Mouse (Mus musculus) lung, postnatal 0 days (tissue): ENCODE data around the gene Mdm2. TPM values are rescaled to one million over a fixed set of nuclear protein-coding genes. Genes with fewer than 3 reads are reported as not detected.

Experiments used
- ATAC-seq: fragments of 200-750 bp; cut with Nextera tagmentation; 2 replicates; pipeline ENCODE4 v1.8.0; 2017; ENCODE audit warnings: moderate library complexity
- DNase-seq: peaks from one replicate; pipeline ENCODE4 v3.0.0-alpha.2; 2016; ENCODE audit warnings: low spot score
- H3K27ac ChIP-seq: fragments of 300-500 bp; sonication (generic); 2 replicates; pipeline ENCODE4 v1.5.1; 2014; ENCODE audit warnings: antibody characterized with exemption, mild to moderate bottlenecking, low read length, mixed read lengths
- H3K27me3 ChIP-seq: fragments of 300-500 bp; sonication (generic); replicated peaks from 2 replicates; pipeline ENCODE4 v1.6.1; 2014; ENCODE audit warnings: low read length, mixed read lengths; ENCODE audit not compliant: insufficient read depth
- H3K36me3 ChIP-seq: fragments of 300-500 bp; sonication (generic); 2 replicates; pipeline ENCODE4 v1.6.1; 2014; ENCODE audit warnings: low read length, mixed read lengths; ENCODE audit not compliant: insufficient read depth
- H3K4me1 ChIP-seq: fragments of 300-500 bp; sonication (generic); 2 replicates; pipeline ENCODE4 v1.6.1; 2014; ENCODE audit warnings: antibody characterized with exemption, low read depth, low read length, mixed read lengths; ENCODE audit not compliant: insufficient read depth
- H3K4me2 ChIP-seq: fragments of 300-500 bp; sonication (generic); replicated peaks from 2 replicates; pipeline ENCODE4 v1.6.1; 2014; ENCODE audit warnings: low read depth, mild to moderate bottlenecking, low read length, moderate library complexity, mixed read lengths
- H3K4me3 ChIP-seq: fragments of 300-500 bp; sonication (generic); 2 replicates; pipeline ENCODE4 v1.5.1; 2014; ENCODE audit warnings: low read depth, low read length
- H3K9ac ChIP-seq: fragments of 300-500 bp; sonication (generic); replicated peaks from 2 replicates; pipeline ENCODE4 v1.6.1; 2014; ENCODE audit warnings: low read depth, mild to moderate bottlenecking
- H3K9me3 ChIP-seq: fragments of 300-500 bp; sonication (generic); 2 replicates; pipeline ENCODE4 v1.6.1; 2016; ENCODE audit warnings: low read length, mixed read lengths
- CTCF ChIP-seq: IDR thresholded peaks from 2 replicates; pipeline ENCODE4 v1.5.1; 2016; ENCODE audit warnings: antibody characterized with exemption, mild to moderate bottlenecking
- EP300 ChIP-seq: IDR thresholded peaks from 2 replicates; pipeline ENCODE4 v1.6.1; 2016; ENCODE audit warnings: antibody characterized with exemption, mild to moderate bottlenecking, control low read depth
- WGBS: fragments of 180-500 bp; shearing (Covaris S2); extraction: QIAGEN DNeasy Blood & Tissue Kit; methylation state at CpG from one replicate; pipeline ENCODE4 v1.1.7; 2014; 5-methylcytosine and 5-hydroxymethylcytosine counted together
- polyA plus RNA-seq: library from polyadenylated mRNA; unstranded; fragments of >200 nt; fragmentation: Nextera tagmentation; extraction: Ambion mirVana; gene quantifications from 2 replicates; pipeline ENCODE4 v1.2.1, GENCODE M21; 2015

Mdm2 gene
- polyA plus RNA-seq, 1 experiment from 2014 or later: 22.7 TPM

- DNase-seq (no peak), ATAC-seq (no peak)
- Histone ChIP-seq H3K9me3 (no peaks in the 10 kb centered on the region), H3K4me3 (no peak overlapping the region), H3K4me2 (no peak overlapping the region), H3K4me1 (peaks cover 5% of the 10 kb centered on the region; the same call in 1 of the 2 replicates), H3K36me3 (no peaks in the 10 kb centered on the region), H3K27me3 (no peaks in the 10 kb centered on the region), H3K27ac (no peak overlapping the region), H3K9ac (no peak overlapping the region)
- 83% methylated on average over 3 of the region's 3 CpGs for WGBS
- TF ChIP-seq CTCF (no peak), EP300 (no peak)
Measured at GRCm38 (mm10) chr10:117674359-117675019, 36.1 kb downstream of the Mdm2 start.

DNA sequence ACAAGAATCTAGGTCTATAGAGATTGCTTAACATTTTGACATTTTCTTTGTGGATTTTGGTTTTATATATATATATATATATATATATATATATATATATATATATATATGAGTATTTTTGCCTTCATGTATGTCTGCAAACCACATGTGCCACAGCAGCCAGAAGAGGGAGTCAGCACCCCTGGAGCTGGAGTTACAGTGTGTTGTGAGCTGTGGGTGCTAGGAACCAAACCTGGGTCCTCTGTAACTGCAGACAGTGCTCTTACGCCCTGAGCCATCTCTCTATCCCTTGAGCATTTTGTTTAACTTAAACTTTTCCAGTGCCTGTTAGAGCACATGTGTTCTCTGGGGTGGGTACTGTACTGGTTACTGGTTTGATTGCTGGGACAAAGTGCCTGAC, 36.6 kb downstream of the Mdm2 start:
- Histone ChIP-seq H3K4me2 (no peak overlapping the region), H3K9ac (no peak overlapping the region), H3K9me3 (no peaks in the 10 kb centered on the region), H3K27me3 (no peaks in the 10 kb centered on the region), H3K27ac (no peak overlapping the region), H3K36me3 (no peaks in the 10 kb centered on the region), H3K4me3 (no peak overlapping the region), H3K4me1 (peaks cover 5% of the 10 kb centered on the region; the same call in 1 of the 2 replicates)
- TF ChIP-seq EP300 (no peak), CTCF (no peak)
- no peak for ATAC-seq
- 100% methylated on average over 1 of the region's 1 CpGs for WGBS
- DNase-seq: no peak

- Histone ChIP-seq H3K9me3 (no peaks in the 10 kb centered on the region), H3K36me3 (no peaks in the 10 kb centered on the region), H3K9ac (no peak overlapping the region), H3K4me3 (no peak overlapping the region), H3K4me1 (peaks cover 5% of the 10 kb centered on the region; the same call in 1 of the 2 replicates), H3K27ac (no peak overlapping the region), H3K4me2 (no peak overlapping the region), H3K27me3 (no peaks in the 10 kb centered on the region)
- 39% methylated on average over 7 of the region's 7 CpGs for WGBS
- ATAC-seq (peak; percentile 22; the same call in 1 of the 2 replicates), DNase-seq (peak; percentile 15)
- no peak for TF ChIP-seq EP300
- no peak for TF ChIP-seq CTCF
Measured at GRCm38 (mm10) chr10:117672693-117673092, 37.9 kb downstream of the Mdm2 start.

GRCm38 (mm10) chr10:117671930-117672666, 38.5 kb downstream of the Mdm2 start:
- WGBS: 81% methylated on average over 13 of the region's 13 CpGs
- Histone ChIP-seq H3K4me2 (no peak overlapping the region), H3K9ac (no peak overlapping the region), H3K36me3 (no peaks in the 10 kb centered on the region), H3K27me3 (no peaks in the 10 kb centered on the region), H3K4me3 (no peak overlapping the region), H3K4me1 (peaks cover 5% of the 10 kb centered on the region; the same call in 1 of the 2 replicates), H3K27ac (no peak overlapping the region), H3K9me3 (no peaks in the 10 kb centered on the region)
- TF ChIP-seq EP300 (no peak), CTCF (no peak)
- no peak for ATAC-seq
- DNase-seq: no peak

GRCm38 (mm10) chr10:117671266-117671665, 39.3 kb downstream of the Mdm2 start:
- no peaks in the 10 kb centered on the region for H3K36me3 ChIP-seq
- H3K27me3 ChIP-seq: no peaks in the 10 kb centered on the region
- no peak overlapping the region for H3K4me2 ChIP-seq
- no peak overlapping the region for H3K4me3 ChIP-seq
- H3K9ac ChIP-seq: no peak overlapping the region
- H3K9me3 ChIP-seq: no peaks in the 10 kb centered on the region
- 86% methylated on average over 9 of the region's 9 CpGs for WGBS
- peaks cover 5% of the 10 kb centered on the region; the same call in 1 of the 2 replicates for H3K4me1 ChIP-seq
- H3K27ac ChIP-seq: no peak overlapping the region
- DNase-seq (no peak), ATAC-seq (no peak)
- TF ChIP-seq CTCF (no peak), EP300 (no peak)

DNA sequence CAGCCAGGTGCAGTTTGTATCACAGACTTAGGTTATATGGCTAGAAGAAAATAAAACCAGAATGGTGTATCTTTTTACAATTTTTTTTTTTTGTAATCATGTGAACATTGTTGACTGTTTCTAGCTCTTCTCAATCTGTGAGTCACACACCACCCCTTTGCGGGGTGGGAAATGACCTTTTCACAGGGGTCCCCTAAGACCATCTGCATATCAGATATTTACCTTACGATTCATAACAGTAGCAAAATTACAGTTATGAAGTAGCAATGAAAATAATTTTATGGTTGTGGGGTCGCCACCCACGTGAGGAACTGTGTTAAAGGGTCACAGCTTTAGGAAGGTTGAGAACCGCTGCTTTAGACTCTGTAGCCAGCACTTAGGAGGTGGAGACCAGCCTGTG, 39.8 kb downstream of the Mdm2 start:
- DNase-seq: no peak
- Histone ChIP-seq H3K9ac (no peak overlapping the region), H3K4me3 (no peak overlapping the region), H3K27me3 (no peaks in the 10 kb centered on the region), H3K9me3 (no peaks in the 10 kb centered on the region), H3K27ac (no peak overlapping the region), H3K36me3 (no peaks in the 10 kb centered on the region), H3K4me2 (no peak overlapping the region), H3K4me1 (peaks cover 3% of the 10 kb centered on the region; the same call in 1 of the 2 replicates)
- WGBS: 83% methylated on average over 5 of the region's 5 CpGs
- no peak for ATAC-seq
- no peak for TF ChIP-seq EP300
- TF ChIP-seq CTCF: no peak
